Mouse (Mus musculus) liver, embryonic 11.5 days (tissue): ENCODE data around the gene Gm11569. TPM values are rescaled to one million over a fixed set of nuclear protein-coding genes. Genes with fewer than 3 reads are reported as not detected.
"Not testable (repeated sequence)": the region's sequence is repeated elsewhere in the genome, so short reads cannot be mapped to it uniquely, and the experiment has no call there.

ENCODE experiments used
- ATAC-seq: fragments of 200-750 bp; cut with Nextera tagmentation; replicated peaks from 2 replicates; pipeline ENCODE4 v1.8.0; 2017; ENCODE audit warnings: moderate number of reproducible peaks, mild to moderate bottlenecking, moderate TSS enrichment, moderate library complexity; ENCODE audit not compliant: low FRiP score
- DNase-seq: peaks from one replicate; pipeline ENCODE4 v3.0.0-alpha.2; 2017; ENCODE audit warnings: low spot score
- H3K27ac ChIP-seq: fragments of 300-500 bp; sonication (generic); 2 replicates; pipeline ENCODE4 v1.5.1; 2014; ENCODE audit warnings: mild to moderate bottlenecking, low read depth, low read length, control low read depth
- H3K27me3 ChIP-seq: fragments of 300-500 bp; sonication (generic); replicated peaks from 2 replicates; pipeline ENCODE4 v1.6.1; 2014; ENCODE audit warnings: low read length, mixed read lengths; ENCODE audit not compliant: control insufficient read depth, insufficient read depth
- H3K36me3 ChIP-seq: fragments of 300-500 bp; sonication (generic); 2 replicates; pipeline ENCODE4 v1.6.1; 2014; ENCODE audit warnings: mild to moderate bottlenecking, low read length, moderate library complexity, mixed read lengths; ENCODE audit not compliant: control insufficient read depth, insufficient read depth
- H3K4me1 ChIP-seq: fragments of 300-500 bp; sonication (generic); replicated peaks from 2 replicates; pipeline ENCODE4 v1.6.1; 2014; ENCODE audit warnings: low read length, mixed read lengths; ENCODE audit not compliant: control insufficient read depth, insufficient read depth
- H3K4me2 ChIP-seq: fragments of 300-500 bp; sonication (generic); 2 replicates; pipeline ENCODE4 v1.6.1; 2014; ENCODE audit warnings: mild to moderate bottlenecking, control low read depth, moderate library complexity
- H3K4me3 ChIP-seq: fragments of 300-500 bp; sonication (generic); 2 replicates; pipeline ENCODE4 v1.5.1; 2014; ENCODE audit warnings: low read depth, low read length, control low read depth
- H3K9ac ChIP-seq: fragments of 300-500 bp; sonication (generic); 2 replicates; pipeline ENCODE4 v1.6.1; 2014; ENCODE audit warnings: low read depth, low read length, control low read depth
- H3K9me3 ChIP-seq: fragments of 300-500 bp; sonication (generic); 2 replicates; pipeline ENCODE4 v1.6.1; 2016; ENCODE audit warnings: low read length, inconsistent platforms, mixed read lengths; ENCODE audit not compliant: control insufficient read depth
- WGBS: fragments of 180-500 bp; shearing (Covaris S2); extraction: QIAGEN DNeasy Blood & Tissue Kit; methylation state at CpG from one replicate; pipeline ENCODE4 v1.1.7; 2014; 5-methylcytosine and 5-hydroxymethylcytosine counted together
- polyA plus RNA-seq: library from polyadenylated mRNA; unstranded; fragments of >200 nt; fragmentation: Nextera tagmentation; extraction: Ambion mirVana; gene quantifications from 2 replicates; pipeline ENCODE4 v1.2.1, GENCODE M21; 2014

The Gm11569 gene
- polyA plus RNA-seq, 1 experiment from 2014 or later: not detected

DNA sequence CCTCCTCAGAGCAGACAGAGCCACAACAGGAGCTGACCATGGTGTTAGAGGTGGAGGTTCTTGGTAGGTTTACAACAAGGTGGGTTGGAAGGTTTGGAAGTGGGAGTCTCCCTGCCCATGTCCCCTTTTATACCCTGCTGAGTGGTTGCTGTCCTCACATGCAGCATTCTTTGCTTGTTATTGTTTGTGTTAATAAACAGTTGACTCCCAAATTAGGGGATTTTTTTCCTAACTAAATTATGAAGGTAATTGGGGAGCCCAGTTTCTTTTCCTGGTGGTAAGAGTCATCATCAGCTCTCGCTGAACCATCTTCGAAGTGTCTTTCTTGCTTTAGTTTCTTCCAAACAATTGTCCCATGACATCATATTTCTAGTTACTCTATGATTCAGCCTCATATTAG lies 18.1 kb downstream of the Gm11569 start, which contains the start of gene Krtap4-8:
Krtap4-8 (minus strand) TSS at position 101 of the 400 bp plus-strand sequence.
- no peak for ATAC-seq
- Histone ChIP-seq H3K36me3 (no peaks in the 10 kb centered on the region), H3K9me3 (no peaks in the 10 kb centered on the region), H3K9ac (no peak within 1 kb of the TSS), H3K27ac (no peak within 1 kb of the TSS), H3K4me2 (no peak within 1 kb of the TSS), H3K4me3 (no peak within 1 kb of the TSS), H3K4me1 (no peaks in the 10 kb centered on the region), H3K27me3 (no peaks in the 10 kb centered on the region)
- DNase-seq: no peak
- 90% methylated on average over 2 of the region's 2 CpGs for WGBS

DNA sequence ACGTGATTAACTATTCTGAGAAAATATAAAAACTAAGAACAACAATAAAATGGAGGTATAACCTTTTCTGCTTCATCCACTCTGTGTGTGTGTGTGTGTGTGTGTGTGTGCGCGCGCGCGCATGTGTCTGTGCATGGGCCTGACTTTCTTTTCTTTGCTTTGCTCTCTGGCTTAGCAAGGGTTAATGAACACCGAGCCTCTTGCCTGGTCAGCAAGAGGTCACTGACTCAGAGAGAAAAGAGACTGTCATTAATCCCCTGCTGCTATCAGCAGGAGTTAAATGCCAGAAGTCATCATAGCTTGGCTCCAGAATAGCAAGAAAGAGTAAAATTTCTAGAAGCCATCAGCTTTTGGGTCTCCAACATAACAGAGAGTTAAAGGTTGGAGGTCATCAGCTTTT lies 20.3 kb downstream of the Gm11569 start:
- H3K27me3 ChIP-seq: no peaks in the 10 kb centered on the region
- 68% methylated on average over 7 of the region's 7 CpGs for WGBS
- DNase-seq: no peak
- no peaks in the 10 kb centered on the region for H3K4me1 ChIP-seq
- no peak overlapping the region for H3K27ac ChIP-seq
- ATAC-seq: no peak
- H3K9ac ChIP-seq: no peak overlapping the region
- no peaks in the 10 kb centered on the region for H3K9me3 ChIP-seq
- no peaks in the 10 kb centered on the region for H3K36me3 ChIP-seq
- H3K4me3 ChIP-seq: no peak overlapping the region
- H3K4me2 ChIP-seq: no peak overlapping the region

DNA sequence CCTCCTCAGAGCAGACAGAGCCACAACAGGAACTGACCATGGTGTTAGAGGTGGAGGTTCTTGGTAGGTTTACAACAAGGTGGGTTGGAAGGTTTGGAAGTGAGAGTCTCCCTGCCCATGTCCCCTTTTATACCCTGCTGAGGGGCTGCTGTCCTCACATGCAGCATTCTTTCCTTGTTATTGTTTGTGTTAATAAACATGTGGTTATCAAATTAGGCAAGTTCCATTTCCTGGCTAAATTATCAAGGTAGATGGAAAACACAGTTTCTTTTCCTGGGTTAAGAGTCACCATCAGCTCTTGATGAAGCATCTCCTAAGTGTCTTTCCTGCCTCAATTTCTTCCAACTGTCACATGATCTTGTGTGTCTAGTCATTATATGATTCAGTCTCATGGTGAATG lies 25.9 kb downstream of the Gm11569 start, which contains the start of gene Gm11595:
Gm11595 (minus strand) TSS at position 101 of the 400 bp plus-strand sequence.
- H3K27ac ChIP-seq, H3K36me3 ChIP-seq, H3K4me1 ChIP-seq, H3K27me3 ChIP-seq, DNase-seq, H3K4me2 ChIP-seq, H3K9me3 ChIP-seq, H3K4me3 ChIP-seq, ATAC-seq, H3K9ac ChIP-seq: not testable (repeated sequence)

DNA sequence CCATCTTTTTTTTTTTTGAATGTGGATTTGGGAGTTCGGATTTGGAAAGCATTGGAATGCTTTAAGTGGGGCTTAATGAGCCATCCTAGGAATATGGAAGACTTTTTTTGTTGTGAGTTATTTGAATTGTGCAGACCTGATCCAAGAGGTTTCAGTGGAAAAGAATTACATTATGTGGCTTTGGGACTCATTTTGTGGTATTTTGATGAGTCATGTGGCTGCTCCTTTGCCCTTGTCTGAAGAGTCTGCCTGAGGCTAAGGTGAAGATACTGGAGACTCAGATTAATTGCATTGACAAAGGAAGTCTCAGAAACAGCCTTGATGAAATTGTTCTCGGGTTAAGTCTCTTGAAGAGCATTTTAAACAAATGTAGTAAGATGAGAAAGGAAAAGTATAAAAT lies 30.3 kb downstream of the Gm11569 start:
- WGBS: 64% methylated on average over 2 of the region's 2 CpGs
- Histone ChIP-seq H3K4me1 (no peaks in the 10 kb centered on the region), H3K36me3 (no peaks in the 10 kb centered on the region)

DNA sequence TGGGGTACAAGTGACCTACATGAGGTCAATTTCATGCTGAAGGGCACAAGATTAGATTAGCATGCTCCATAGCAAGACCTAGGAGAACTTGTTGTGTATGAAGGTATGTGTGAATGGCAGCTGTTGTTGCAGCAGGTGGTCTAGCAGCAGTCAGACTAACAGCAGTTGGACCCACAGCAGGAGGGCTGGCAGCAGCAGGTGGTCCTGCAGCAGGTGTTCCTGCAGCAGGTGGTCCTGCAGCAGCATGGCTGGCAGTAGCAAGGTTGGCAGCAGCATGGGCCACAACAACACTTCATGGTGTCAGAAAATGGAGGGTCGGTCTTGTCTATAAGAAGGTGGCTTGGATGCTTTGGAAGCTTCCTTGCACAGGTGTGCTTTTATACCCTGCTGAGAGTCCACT lies 39.9 kb downstream of the Gm11569 start:
- H3K27ac ChIP-seq: no peak overlapping the region
- H3K4me3 ChIP-seq: no peak overlapping the region
- H3K4me1 ChIP-seq: no peaks in the 10 kb centered on the region
- WGBS: 84% methylated on average over 1 of the region's 1 CpGs
- H3K36me3 ChIP-seq: no peaks in the 10 kb centered on the region
- DNase-seq (no peak), ATAC-seq (no peak)
- H3K9ac ChIP-seq: no peak overlapping the region
- H3K9me3 ChIP-seq: no peaks in the 10 kb centered on the region
- H3K4me2 ChIP-seq: no peak overlapping the region
- no peaks in the 10 kb centered on the region for H3K27me3 ChIP-seq

More for the DNA sequence above, 30.3 kb downstream of the Gm11569 start:
- Histone ChIP-seq H3K4me2 (no peak overlapping the region), H3K4me3 (no peak overlapping the region), H3K9ac (no peak overlapping the region), H3K27me3 (no peaks in the 10 kb centered on the region), H3K27ac (no peak overlapping the region), H3K9me3 (no peaks in the 10 kb centered on the region)
- ATAC-seq (no peak), DNase-seq (no peak)

Other genes starting within 250 kb of the Gm11569 start
- gene Krtap3-3, start 248.1 kb downstream of the Gm11569 start, polyA plus RNA-seq: not detected in 2 replicates
- gene Krtap3-2, start 242.1 kb downstream of the Gm11569 start, polyA plus RNA-seq: not detected in 2 replicates
- not detected in 2 replicates for gene Gm11939, start 239.5 kb downstream of the Gm11569 start, polyA plus RNA-seq
- not detected in 2 replicates for gene Krtap3-1, start 232.3 kb downstream of the Gm11569 start, polyA plus RNA-seq
- not detected in 2 replicates for gene Krtap1-5, start 217.9 kb downstream of the Gm11569 start, polyA plus RNA-seq
- gene Krtap1-4, start 215.3 kb downstream of the Gm11569 start, polyA plus RNA-seq: not detected in 2 replicates
- not detected in 2 replicates for gene Krtap1-3, start 207.6 kb downstream of the Gm11569 start, polyA plus RNA-seq
- gene Krtap9-3, start 200.8 kb downstream of the Gm11569 start, polyA plus RNA-seq: not detected in 2 replicates
- not detected in 2 replicates for gene Gm11938, start 195.6 kb downstream of the Gm11569 start, polyA plus RNA-seq
- not detected in 2 replicates for gene Gm11937, start 188.7 kb downstream of the Gm11569 start, polyA plus RNA-seq
- gene Krtap2-4, start 184.1 kb downstream of the Gm11569 start, polyA plus RNA-seq: not detected in 2 replicates
- not detected in 2 replicates for gene Gm11562, start 178.5 kb downstream of the Gm11569 start, polyA plus RNA-seq
- gene Krtap4-1, start 170.7 kb downstream of the Gm11569 start, polyA plus RNA-seq: not detected in 2 replicates
- gene Krtap4-2, start 163.8 kb downstream of the Gm11569 start, polyA plus RNA-seq: not detected in 2 replicates
- gene Krtap4-7, start 154.8 kb downstream of the Gm11569 start, polyA plus RNA-seq: not detected in 2 replicates
- gene Gm11555, start 148.7 kb downstream of the Gm11569 start, polyA plus RNA-seq: not detected in 2 replicates
- gene Gm11563, start 140.0 kb downstream of the Gm11569 start, polyA plus RNA-seq: not detected in 2 replicates
- gene Krtap4-6, start 133.0 kb downstream of the Gm11569 start, polyA plus RNA-seq: not detected in 2 replicates
- gene Gm14190, start 108.2 kb downstream of the Gm11569 start, polyA plus RNA-seq: not detected in 2 replicates
- not detected in 2 replicates for gene Gm14180, start 64.6 kb downstream of the Gm11569 start, polyA plus RNA-seq
- not detected in 2 replicates for gene Gm11595, start 26.0 kb downstream of the Gm11569 start, polyA plus RNA-seq
- gene Krtap4-8, start 18.2 kb downstream of the Gm11569 start, polyA plus RNA-seq: not detected in 2 replicates
- not detected in 2 replicates for gene Krtap4-9, start 13.7 kb downstream of the Gm11569 start, polyA plus RNA-seq
- not detected in 2 replicates for gene Gm11596, start 5.5 kb downstream of the Gm11569 start, polyA plus RNA-seq
- gene Gm11554, start 5.5 kb upstream of the Gm11569 start, polyA plus RNA-seq: not detected in 2 replicates
- gene Krtap4-13, start 11.0 kb upstream of the Gm11569 start, polyA plus RNA-seq: not detected in 2 replicates
- not detected in 2 replicates for gene Gm11564, start 16.7 kb upstream of the Gm11569 start, polyA plus RNA-seq
- gene 2300003K06Rik, start 39.1 kb upstream of the Gm11569 start, polyA plus RNA-seq: not detected in 2 replicates
- gene Krtap4-16, start 52.7 kb upstream of the Gm11569 start, polyA plus RNA-seq: not detected in 2 replicates
- not detected in 2 replicates for gene Gm11568, start 59.0 kb upstream of the Gm11569 start, polyA plus RNA-seq
- not detected in 2 replicates for gene Gm11559, start 65.5 kb upstream of the Gm11569 start, polyA plus RNA-seq
- gene Krtap9-1, start 74.5 kb upstream of the Gm11569 start, polyA plus RNA-seq: not detected in 2 replicates
- gene Gm11567, start 80.3 kb upstream of the Gm11569 start, polyA plus RNA-seq: not detected in 2 replicates
- gene Krtap31-1, start 109.0 kb upstream of the Gm11569 start, polyA plus RNA-seq: not detected in 2 replicates
- gene Gm11565, start 115.8 kb upstream of the Gm11569 start, polyA plus RNA-seq: not detected in 2 replicates
- not detected in 2 replicates for gene Krtap31-2, start 137.4 kb upstream of the Gm11569 start, polyA plus RNA-seq
- not detected in 2 replicates for gene Krtap9-5, start 149.5 kb upstream of the Gm11569 start, polyA plus RNA-seq
- gene Krtap29-1, start 180.1 kb upstream of the Gm11569 start, polyA plus RNA-seq: not detected in 2 replicates
- not detected in 2 replicates for gene Krtap16-1, start 187.7 kb upstream of the Gm11569 start, polyA plus RNA-seq
- not detected in 2 replicates for gene Krtap17-1, start 195.1 kb upstream of the Gm11569 start, polyA plus RNA-seq
- gene Krt33a, start 217.3 kb upstream of the Gm11569 start, polyA plus RNA-seq: not detected in 2 replicates
- not detected in 2 replicates for gene Krt33b, start 230.9 kb upstream of the Gm11569 start, polyA plus RNA-seq
- gene Krt34, start 242.6 kb upstream of the Gm11569 start, polyA plus RNA-seq: not detected in 2 replicates